9 mouse cellular contexts compared by ENCODE assay signal in genomic region chr1:169485408-169485885, GRCm38 (mm10). TPM values are rescaled to one million over a fixed set of nuclear protein-coding genes. Genes with fewer than 3 reads are reported as not detected.
DNase-seq lines count a peak whose midpoint lies in the region; ATAC-seq and TF ChIP-seq lines count a peak whose summit lies in the region.
"Had no signal": no experiment of that assay in that cellular context is flagged by ENCODE, and none has a peak within 500 bp of the region (broad histone marks: within the 10 kb centered on the region; RNA-seq: fewer than 3 reads in every experiment).

No protein-coding gene starts in this region.

- DNase-seq in hindbrain, embryonic 10.5 days (ENCODE audit: low spot score), result no peak
- DNase-seq in cerebellum, adult 9-11 months, result peak; percentile 34
- DNase-seq in layer of hippocampus, adult 2 months (ENCODE audit: low spot score in 2 of 2), result peak; percentile 29 to 63
- peak; percentile 24 to 51 for DNase-seq in right cerebral cortex, adult 2 months (ENCODE audit: low spot score in 2 of 2)
- DNase-seq in thymus, adult 2 months, result no peak
- no peak for DNase-seq in lung, adult 2 months

- H3K36me3 ChIP-seq in hindbrain, embryonic 13.5 days, result no peaks in the 10 kb centered on the region
- no peaks in the 10 kb centered on the region for H3K36me3 ChIP-seq in hindbrain, embryonic 10.5 days
- no peaks in the 10 kb centered on the region for H3K36me3 ChIP-seq in thymus, adult 2 months (ENCODE audit: control insufficient read depth, insufficient read depth, low read length)
- H3K36me3 ChIP-seq in intestine, postnatal 0 days (ENCODE audit: control insufficient read depth, insufficient read depth), result no peaks in the 10 kb centered on the region
- H3K36me3 ChIP-seq: intestine, embryonic 15.5 days had no signal

- H3K4me1 ChIP-seq in hindbrain, embryonic 13.5 days (replicated peaks), result peaks cover 7% of the 10 kb centered on the region; the same call in 1 of the 2 replicates
- peaks cover 5% of the 10 kb centered on the region; the same call in 1 of the 2 replicates for H3K4me1 ChIP-seq in hindbrain, embryonic 10.5 days (replicated peaks)
- H3K4me1 ChIP-seq in thymus, adult 2 months (replicated peaks; ENCODE audit: control insufficient read depth, insufficient read depth, low read length), result no peaks in the 10 kb centered on the region
- H3K4me1 ChIP-seq in lung, adult 2 months (ENCODE audit: control insufficient read depth, insufficient read depth, low read length), result no peaks in the 10 kb centered on the region
- H3K4me1 ChIP-seq in intestine, postnatal 0 days (replicated peaks; ENCODE audit: control insufficient read depth, insufficient read depth, low read length), result 0 out of 2 replicates have a peak, but pooled peaks cover 4% of the 10 kb centered on the region
- H3K4me1 ChIP-seq: intestine, embryonic 15.5 days had no signal

- no peak for TF ChIP-seq CTCF in layer of hippocampus, adult 2 months (conservative IDR thresholded peaks at IDR 0.05)
- TF ChIP-seq CTCF in thymus, adult 2 months (IDR thresholded peaks at IDR 0.05; ENCODE audit: borderline replicate concordance, control insufficient read depth, extremely low read depth, insufficient read depth, low read length, poor library complexity), result no peak
- TF ChIP-seq CTCF in lung, adult 2 months (IDR thresholded peaks at IDR 0.05; ENCODE audit: insufficient read depth, low read length), result no peak
- no peak for TF ChIP-seq CTCF in intestine, postnatal 0 days (IDR thresholded peaks at IDR 0.05; ENCODE audit: low read depth)

- ATAC-seq in hindbrain, embryonic 13.5 days (ENCODE audit: low FRiP score), result peak; percentile 82
- ATAC-seq in intestine, postnatal 0 days, result no peak
- ATAC-seq: intestine, embryonic 15.5 days had no signal

- H3K4me3 ChIP-seq in hindbrain, embryonic 13.5 days, result no peak overlapping the region
- no peak overlapping the region for H3K4me3 ChIP-seq in hindbrain, embryonic 10.5 days
- no peak overlapping the region for H3K4me3 ChIP-seq in layer of hippocampus, adult 2 months
- H3K4me3 ChIP-seq in thymus, adult 2 months (ENCODE audit: control insufficient read depth, insufficient read depth, low read length), result no peak overlapping the region
- H3K4me3 ChIP-seq in lung, adult 2 months (replicated peaks; ENCODE audit: extremely low read depth, low read depth, low read length), result no peak overlapping the region
- no peak overlapping the region for H3K4me3 ChIP-seq in intestine, postnatal 0 days (ENCODE audit: low read depth, low read length)
- H3K4me3 ChIP-seq: intestine, embryonic 15.5 days had no signal

- no peak for TF ChIP-seq POLR2A in thymus, adult 2 months (IDR thresholded peaks at IDR 0.05; ENCODE audit: control insufficient read depth, extremely low read depth, insufficient read depth, low read length, poor library complexity)
- TF ChIP-seq POLR2A in lung, adult 2 months (IDR thresholded peaks at IDR 0.05; ENCODE audit: borderline replicate concordance, extremely low read depth, low read depth, low read length), result no peak

- no peaks in the 10 kb centered on the region for H3K27me3 ChIP-seq in hindbrain, embryonic 13.5 days
- H3K27me3 ChIP-seq in hindbrain, embryonic 10.5 days (ENCODE audit: insufficient read depth, poor library complexity, severe bottlenecking), result no peaks in the 10 kb centered on the region
- no peaks in the 10 kb centered on the region for H3K27me3 ChIP-seq in thymus, adult 2 months (ENCODE audit: control insufficient read depth, insufficient read depth, low read length)
- H3K27me3 ChIP-seq in intestine, postnatal 0 days (replicated peaks; ENCODE audit: control insufficient read depth, insufficient read depth, low read length), result no peaks in the 10 kb centered on the region
- H3K27me3 ChIP-seq: intestine, embryonic 15.5 days had no signal

- H3K4me2 ChIP-seq in hindbrain, embryonic 13.5 days, result no peak overlapping the region
- no peak overlapping the region for H3K4me2 ChIP-seq in intestine, postnatal 0 days (replicated peaks; ENCODE audit: low read depth)
- H3K4me2 ChIP-seq: intestine, embryonic 15.5 days had no signal

- 49% methylated on average over 6 of the region's 6 CpGs for WGBS in hindbrain, embryonic 13.5 days
- 79% methylated on average over 6 of the region's 6 CpGs for WGBS in hindbrain, embryonic 10.5 days
- 85% methylated on average over 6 of the region's 6 CpGs for WGBS in thymus, adult 2 months
- WGBS in lung, adult 2 months, result 51% methylated on average over 6 of the region's 6 CpGs
- WGBS in intestine, postnatal 0 days, result 62% methylated on average over 6 of the region's 6 CpGs

- no peak overlapping the region for H3K27ac ChIP-seq in hindbrain, embryonic 13.5 days
- no peak overlapping the region for H3K27ac ChIP-seq in hindbrain, embryonic 10.5 days
- H3K27ac ChIP-seq in layer of hippocampus, adult 2 months, result peak overlapping the region; percentile 81
- H3K27ac ChIP-seq in thymus, adult 2 months (ENCODE audit: control insufficient read depth, insufficient read depth, low read length), result no peak overlapping the region
- H3K27ac ChIP-seq in intestine, postnatal 0 days (ENCODE audit: low read depth, low read length), result no peak overlapping the region
- H3K27ac ChIP-seq: intestine, embryonic 15.5 days had no signal

- H3K9ac ChIP-seq in hindbrain, embryonic 13.5 days, result no peak overlapping the region
- H3K9ac ChIP-seq in intestine, postnatal 0 days (ENCODE audit: low read depth, low read length), result no peak overlapping the region
- H3K9ac ChIP-seq: intestine, embryonic 15.5 days had no signal

- H3K9me3 ChIP-seq in hindbrain, embryonic 13.5 days, result no peaks in the 10 kb centered on the region
- no peaks in the 10 kb centered on the region for H3K9me3 ChIP-seq in hindbrain, embryonic 10.5 days
- H3K9me3 ChIP-seq in intestine, postnatal 0 days (ENCODE audit: control insufficient read depth), result no peaks in the 10 kb centered on the region
- H3K9me3 ChIP-seq: intestine, embryonic 15.5 days had no signal

RNA-seq across cellular contexts. Expression of gene Nuf2, which starts 45.8 kb away (rescaled TPM):
- 18.4 and 20.2 TPM in 2 replicates for polyA plus RNA-seq in hindbrain, embryonic 13.5 days (2015; fragmentation: Nextera tagmentation; extraction: Ambion mirVana)
- polyA plus RNA-seq in hindbrain, embryonic 10.5 days (2016; fragmentation: Nextera tagmentation; extraction: Ambion mirVana), result 67.6 and 75.7 TPM in 2 replicates
- 1 to 10 TPM; 3.2 to 4.1 TPM for total RNA-seq in layer of hippocampus, adult 2 months (2021)
- 7.2 and 8.9 TPM in 2 replicates for polyA plus RNA-seq in thymus, adult 2 months (2012; rRNA removed)
- 0.14 and 0.31 TPM in 2 replicates for polyA plus RNA-seq in lung, adult 2 months (2012; rRNA removed)
- 11.0 and 13.0 TPM in 2 replicates for polyA plus RNA-seq in intestine, postnatal 0 days (2015; fragmentation: Nextera tagmentation; extraction: Ambion mirVana)

Comparison
In these comparisons a context has a peak if more than half of its experiments do, and no peak if none do; other contexts are left out.
1. DNase-seq: peak in cerebellum, adult 9-11 months (single experiment), layer of hippocampus, adult 2 months (2 of 2) and right cerebral cortex, adult 2 months (2 of 2); none in hindbrain, embryonic 10.5 days (single experiment), thymus, adult 2 months (single experiment) and lung, adult 2 months (single experiment).